Mouse (Mus musculus) stomach, embryonic 15.5 days (tissue): Measurements from ENCODE around the gene Helb. TPM values are rescaled to one million over a fixed set of nuclear protein-coding genes. Genes with fewer than 3 reads are reported as not detected.

Experiments used
- ATAC-seq: fragments of 200-750 bp; cut with Nextera tagmentation; 2 replicates; pipeline ENCODE4 v1.8.0; 2017; ENCODE audit warnings: low read depth, moderate number of reproducible peaks, moderate TSS enrichment; ENCODE audit not compliant: insufficient read depth, low FRiP score
- H3K27ac ChIP-seq: fragments of 300-500 bp; sonication (generic); 2 replicates; pipeline ENCODE4 v1.5.1; 2015; ENCODE audit warnings: mild to moderate bottlenecking, inconsistent platforms
- H3K27me3 ChIP-seq: fragments of 300-500 bp; sonication (generic); replicated peaks from 2 replicates; pipeline ENCODE4 v1.6.1; 2015; ENCODE audit warnings: inconsistent platforms
- H3K36me3 ChIP-seq: fragments of 300-500 bp; sonication (generic); 2 replicates; pipeline ENCODE4 v1.6.1; 2015; ENCODE audit warnings: inconsistent platforms
- H3K4me1 ChIP-seq: fragments of 300-500 bp; sonication (generic); 2 replicates; pipeline ENCODE4 v1.6.1; 2015; ENCODE audit warnings: inconsistent platforms
- H3K4me2 ChIP-seq: fragments of 300-500 bp; sonication (generic); 2 replicates; pipeline ENCODE4 v1.6.1; 2015; ENCODE audit warnings: mild to moderate bottlenecking, inconsistent platforms
- H3K4me3 ChIP-seq: fragments of 300-500 bp; sonication (generic); replicated peaks from 2 replicates; pipeline ENCODE4 v1.5.1; 2015; ENCODE audit warnings: inconsistent platforms
- H3K9ac ChIP-seq: fragments of 300-500 bp; sonication (generic); 2 replicates; pipeline ENCODE4 v1.6.1; 2015; ENCODE audit warnings: inconsistent platforms
- H3K9me3 ChIP-seq: fragments of 300-500 bp; sonication (generic); 2 replicates; pipeline ENCODE4 v1.6.1; 2016; ENCODE audit warnings: inconsistent platforms
- WGBS: fragments of 180-500 bp; shearing (Covaris S2); methylation state at CpG from one replicate; pipeline ENCODE4 v1.1.7; 2015; 5-methylcytosine and 5-hydroxymethylcytosine counted together
- polyA plus RNA-seq: library from polyadenylated mRNA; unstranded; fragments of >200 nt; fragmentation: Nextera tagmentation; extraction: Ambion mirVana; gene quantifications from 2 replicates; pipeline ENCODE4 v1.2.1, GENCODE M21; 2015

The Helb gene
- polyA plus RNA-seq, 1 experiment from 2014 or later: 5.8 TPM

- no peak overlapping the region for H3K4me2 ChIP-seq
- H3K4me3 ChIP-seq: no peak overlapping the region
- no peaks in the 10 kb centered on the region for H3K9me3 ChIP-seq
- H3K27me3 ChIP-seq: no peaks in the 10 kb centered on the region
- H3K36me3 ChIP-seq: no peaks in the 10 kb centered on the region
- no peak overlapping the region for H3K27ac ChIP-seq
- 78% methylated on average over 3 of the region's 3 CpGs for WGBS
- H3K9ac ChIP-seq: no peak overlapping the region
- ATAC-seq: no peak
- no peaks in the 10 kb centered on the region for H3K4me1 ChIP-seq
Observed at GRCm38 (mm10) chr10:120077850-120078249, 34.9 kb downstream of the Helb start.

GRCm38 (mm10) chr10:120066319-120066718 is 46.5 kb downstream of the Helb start:
- H3K27me3 ChIP-seq: no peaks in the 10 kb centered on the region
- no peaks in the 10 kb centered on the region for H3K4me1 ChIP-seq
- H3K36me3 ChIP-seq: no peaks in the 10 kb centered on the region
- no peak for ATAC-seq
- 92% methylated on average over 10 of the region's 10 CpGs for WGBS
- no peak overlapping the region for H3K9ac ChIP-seq
- no peak overlapping the region for H3K27ac ChIP-seq
- H3K9me3 ChIP-seq: no peaks in the 10 kb centered on the region
- no peak overlapping the region for H3K4me3 ChIP-seq
- H3K4me2 ChIP-seq: no peak overlapping the region

GRCm38 (mm10) chr10:120064424-120064823 is 48.4 kb downstream of the Helb start:
- Histone ChIP-seq H3K4me1 (no peaks in the 10 kb centered on the region), H3K4me2 (no peak overlapping the region), H3K27me3 (no peaks in the 10 kb centered on the region), H3K4me3 (no peak overlapping the region), H3K27ac (no peak overlapping the region), H3K36me3 (no peaks in the 10 kb centered on the region), H3K9me3 (no peaks in the 10 kb centered on the region), H3K9ac (no peak overlapping the region)
- ATAC-seq: no peak
- WGBS: 25% methylated on average over 5 of the region's 5 CpGs

GRCm38 (mm10) chr10:120061238-120062130 is 51.3 kb downstream of the Helb start:
- Histone ChIP-seq H3K4me1 (no peaks in the 10 kb centered on the region), H3K9ac (no peak overlapping the region), H3K9me3 (no peaks in the 10 kb centered on the region), H3K27ac (no peak overlapping the region), H3K27me3 (no peaks in the 10 kb centered on the region), H3K4me3 (no peak overlapping the region), H3K4me2 (no peak overlapping the region), H3K36me3 (no peaks in the 10 kb centered on the region)
- ATAC-seq: no peak
- 71% methylated on average over 24 of the region's 24 CpGs for WGBS

- 62% methylated on average over 10 of the region's 10 CpGs for WGBS
- Histone ChIP-seq H3K27me3 (no peaks in the 10 kb centered on the region), H3K4me3 (no peak overlapping the region), H3K27ac (no peak overlapping the region), H3K4me1 (no peaks in the 10 kb centered on the region), H3K9ac (no peak overlapping the region), H3K36me3 (no peaks in the 10 kb centered on the region), H3K9me3 (no peaks in the 10 kb centered on the region), H3K4me2 (no peak overlapping the region)
- no peak for ATAC-seq
Observed at GRCm38 (mm10) chr10:120060579-120061237, 52.1 kb downstream of the Helb start.

- no peak for ATAC-seq
- Histone ChIP-seq H3K36me3 (no peaks in the 10 kb centered on the region), H3K4me3 (no peak overlapping the region), H3K4me2 (no peak overlapping the region), H3K27ac (no peak overlapping the region), H3K9me3 (no peaks in the 10 kb centered on the region), H3K4me1 (no peaks in the 10 kb centered on the region), H3K9ac (no peak overlapping the region), H3K27me3 (no peaks in the 10 kb centered on the region)
- WGBS: 86% methylated on average over 2 of the region's 2 CpGs
Observed at GRCm38 (mm10) chr10:120044714-120045234, 68.0 kb downstream of the Helb start.

GRCm38 (mm10) chr10:120044237-120044636 is 68.5 kb downstream of the Helb start:
- H3K4me2 ChIP-seq: no peak overlapping the region
- no peaks in the 10 kb centered on the region for H3K27me3 ChIP-seq
- no peak overlapping the region for H3K4me3 ChIP-seq
- WGBS: 90% methylated on average over 6 of the region's 6 CpGs
- no peaks in the 10 kb centered on the region for H3K36me3 ChIP-seq
- no peak overlapping the region for H3K9ac ChIP-seq
- no peaks in the 10 kb centered on the region for H3K9me3 ChIP-seq
- ATAC-seq: no peak
- no peaks in the 10 kb centered on the region for H3K4me1 ChIP-seq
- H3K27ac ChIP-seq: no peak overlapping the region

- Histone ChIP-seq H3K36me3 (no peaks in the 10 kb centered on the region), H3K4me1 (no peaks in the 10 kb centered on the region), H3K4me3 (no peak overlapping the region), H3K27ac (no peak overlapping the region), H3K4me2 (no peak overlapping the region), H3K9ac (no peak overlapping the region), H3K9me3 (no peaks in the 10 kb centered on the region), H3K27me3 (no peaks in the 10 kb centered on the region)
- 90% methylated on average over 5 of the region's 5 CpGs for WGBS
- ATAC-seq: no peak
Observed at GRCm38 (mm10) chr10:120038194-120038593, 74.6 kb downstream of the Helb start.

- H3K27ac ChIP-seq: no peak overlapping the region
- H3K36me3 ChIP-seq: no peaks in the 10 kb centered on the region
- no peak overlapping the region for H3K4me3 ChIP-seq
- H3K9me3 ChIP-seq: no peaks in the 10 kb centered on the region
- ATAC-seq: no peak
- no peaks in the 10 kb centered on the region for H3K27me3 ChIP-seq
- H3K4me2 ChIP-seq: no peak overlapping the region
- no peaks in the 10 kb centered on the region for H3K4me1 ChIP-seq
- 54% methylated on average over 6 of the region's 6 CpGs for WGBS
- H3K9ac ChIP-seq: no peak overlapping the region
Observed at GRCm38 (mm10) chr10:120035824-120036223, 77.0 kb downstream of the Helb start.

- Histone ChIP-seq H3K9ac (no peak overlapping the region), H3K4me1 (no peaks in the 10 kb centered on the region), H3K9me3 (no peaks in the 10 kb centered on the region), H3K4me2 (no peak overlapping the region), H3K27me3 (no peaks in the 10 kb centered on the region), H3K27ac (no peak overlapping the region), H3K36me3 (no peaks in the 10 kb centered on the region), H3K4me3 (no peak overlapping the region)
- ATAC-seq: no peak
- 49% methylated on average over 15 of the region's 15 CpGs for WGBS
Observed at GRCm38 (mm10) chr10:120035211-120035733, 77.5 kb downstream of the Helb start.

- Histone ChIP-seq H3K9me3 (no peaks in the 10 kb centered on the region), H3K27me3 (no peaks in the 10 kb centered on the region), H3K27ac (no peak overlapping the region), H3K4me2 (no peak overlapping the region), H3K36me3 (no peaks in the 10 kb centered on the region), H3K4me1 (no peaks in the 10 kb centered on the region), H3K9ac (no peak overlapping the region), H3K4me3 (no peak overlapping the region)
- 81% methylated on average over 9 of the region's 9 CpGs for WGBS
- no peak for ATAC-seq
Observed at GRCm38 (mm10) chr10:120033866-120034265, 78.9 kb downstream of the Helb start.
